Mouse (Mus musculus) kidney, adult 11 months (tissue): ENCODE results near the gene Arid5a.
A peak's percentile ranks its signal among the peaks of the same experiment; 100 is the strongest.

Experiments
- DNase-seq: peaks from one replicate; pipeline ENCODE4 v3.0.0; 2022

Arid5a gene

DNA sequence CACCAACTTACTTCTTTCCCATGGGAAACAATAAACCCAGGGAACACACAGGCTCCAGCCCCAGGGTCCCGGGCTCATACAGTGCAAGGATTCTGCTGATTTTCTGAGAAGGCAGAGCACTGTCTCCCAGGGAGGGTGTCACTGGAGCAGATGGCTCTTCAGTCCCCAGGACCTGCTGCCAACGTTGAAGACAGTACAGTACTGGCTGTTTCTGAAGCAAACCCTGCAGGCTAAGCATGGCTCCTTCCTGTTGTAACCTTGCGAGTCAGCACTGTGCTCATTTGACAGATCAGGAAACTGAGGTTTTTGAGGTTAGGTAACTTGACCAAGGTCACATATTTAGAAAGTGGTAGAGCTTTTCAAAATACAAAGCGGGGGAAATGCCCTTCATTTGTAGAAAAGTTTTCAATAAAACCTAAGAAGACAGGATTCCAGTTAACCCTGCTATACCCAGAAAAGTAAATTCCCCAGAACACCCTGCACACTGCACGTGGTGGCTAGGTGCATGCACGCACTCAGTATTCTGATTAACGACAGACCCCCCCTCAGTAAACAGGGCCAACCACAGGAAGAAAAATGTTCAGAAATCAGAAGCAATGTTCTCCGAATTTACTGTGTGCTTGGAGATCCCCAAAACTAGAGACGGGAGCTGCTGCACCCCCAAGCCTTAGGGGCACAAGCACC, 10.9 kb upstream of the Arid5a start:
- DNase-seq = no peak

DNA sequence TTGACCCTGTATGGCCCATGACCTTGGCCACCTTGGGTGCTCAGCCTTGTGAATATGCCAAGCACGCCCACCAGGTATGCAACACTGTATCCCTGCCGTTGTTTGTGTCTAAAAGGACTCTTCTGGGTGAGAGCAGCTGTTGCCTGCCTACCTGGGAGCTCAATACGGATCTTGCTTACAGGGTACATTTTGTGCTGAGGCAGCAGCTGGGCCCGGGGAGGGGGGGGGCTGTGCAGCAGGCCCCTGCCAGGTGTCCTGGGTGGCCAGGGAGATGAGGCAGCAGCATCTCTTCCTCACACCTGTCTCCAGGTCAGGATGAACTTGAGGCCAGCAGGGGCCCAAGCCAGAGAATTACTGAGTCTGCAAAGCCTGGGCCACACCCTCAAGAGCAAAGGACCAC, 9.4 kb upstream of the Arid5a start:
- no peak for DNase-seq

GRCm38 (mm10) chr1:36299126-36299525, 8.4 kb upstream of the Arid5a start:
- DNase-seq = no peak

GRCm38 (mm10) chr1:36299676-36300075, 7.9 kb upstream of the Arid5a start:
- DNase-seq = no peak

- no peak for DNase-seq
Measured at GRCm38 (mm10) chr1:36300486-36300885, 7.0 kb upstream of the Arid5a start.

DNA sequence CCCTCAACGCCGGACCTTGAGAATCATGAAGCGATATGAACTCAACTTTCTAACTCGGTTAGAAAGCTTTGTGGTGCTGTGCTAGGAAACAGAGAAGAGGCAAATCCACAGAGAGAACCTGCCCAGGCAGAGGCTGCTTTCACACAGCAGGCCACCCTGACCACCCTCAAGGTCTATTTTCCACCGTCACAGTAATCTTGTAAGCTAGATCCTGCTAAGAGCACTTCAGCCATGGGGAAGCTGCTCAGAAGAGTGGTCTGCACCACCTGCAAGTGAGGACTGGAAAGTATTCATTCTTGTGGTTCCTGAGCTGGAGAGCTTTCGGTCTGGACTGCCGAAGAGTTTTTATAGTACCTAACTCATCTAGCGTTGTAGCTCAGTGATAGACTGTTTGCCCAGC, 5.3 kb upstream of the Arid5a start:
- no peak for DNase-seq

GRCm38 (mm10) chr1:36302957-36303356, 4.6 kb upstream of the Arid5a start:
- DNase-seq = no peak

GRCm38 (mm10) chr1:36303381-36304320, 3.9 kb upstream of the Arid5a start:
- peak; percentile 62 for DNase-seq

- peak; percentile 14 for DNase-seq
Measured at GRCm38 (mm10) chr1:36304764-36305163, 2.8 kb upstream of the Arid5a start.

GRCm38 (mm10) chr1:36306120-36306519, 1.4 kb upstream of the Arid5a start:
- no peak for DNase-seq

DNA sequence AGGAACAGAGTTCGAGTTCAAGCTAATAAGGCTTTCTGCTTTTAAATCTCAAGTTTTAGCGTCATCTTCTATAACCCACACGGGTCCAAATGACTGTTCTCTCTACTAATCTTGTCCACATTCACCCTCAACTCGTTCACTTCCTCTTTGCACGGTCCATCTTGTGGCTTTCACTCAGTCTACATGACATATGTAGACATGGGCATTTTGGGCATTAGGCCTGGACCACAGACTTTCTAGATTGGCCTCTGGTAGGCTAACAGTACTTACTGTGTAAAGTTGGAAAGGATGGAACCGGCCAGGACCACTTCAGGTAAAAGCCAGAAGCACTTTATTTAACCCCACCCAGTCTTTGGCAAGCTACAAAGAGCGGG, 425 bp upstream of the Arid5a start:
- no peak for DNase-seq

- DNase-seq = peak; percentile 21
Measured at GRCm38 (mm10) chr1:36308451-36308901, 943 bp downstream of the Arid5a start.

DNA sequence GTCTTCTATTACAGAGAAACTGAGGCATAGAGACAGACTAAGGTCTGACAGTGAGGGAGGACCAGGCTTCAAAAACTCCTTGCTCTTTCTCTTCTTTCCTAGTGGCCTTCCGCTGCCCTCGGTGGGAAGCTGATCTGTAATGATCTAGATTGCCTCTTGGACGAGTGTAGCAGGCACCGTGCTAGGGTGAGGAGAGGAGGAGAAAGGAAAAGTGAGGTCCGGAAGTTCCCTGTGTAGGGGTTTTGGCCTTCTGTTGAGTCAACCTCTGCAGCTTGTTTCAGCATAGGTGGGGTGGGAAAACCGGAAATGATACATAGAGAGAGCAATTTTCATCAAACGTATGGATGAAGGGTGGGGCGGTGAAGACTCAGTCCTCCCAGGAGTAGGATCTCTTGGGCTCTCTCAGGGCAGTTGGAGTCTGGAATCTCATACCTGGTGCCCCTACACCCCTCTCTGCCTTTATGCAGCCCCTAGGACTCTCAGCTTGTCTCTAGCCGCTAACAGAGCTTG, 1.5 kb downstream of the Arid5a start:
- no peak for DNase-seq

GRCm38 (mm10) chr1:36309498-36309901, 2.0 kb downstream of the Arid5a start:
- no peak for DNase-seq

- no peak for DNase-seq
Measured at GRCm38 (mm10) chr1:36314959-36315775, 7.6 kb downstream of the Arid5a start.

GRCm38 (mm10) chr1:36315776-36316100, 8.2 kb downstream of the Arid5a start:
- DNase-seq = no peak

- no peak for DNase-seq
Measured at GRCm38 (mm10) chr1:36321164-36321563, 13.6 kb downstream of the Arid5a start.

DNA sequence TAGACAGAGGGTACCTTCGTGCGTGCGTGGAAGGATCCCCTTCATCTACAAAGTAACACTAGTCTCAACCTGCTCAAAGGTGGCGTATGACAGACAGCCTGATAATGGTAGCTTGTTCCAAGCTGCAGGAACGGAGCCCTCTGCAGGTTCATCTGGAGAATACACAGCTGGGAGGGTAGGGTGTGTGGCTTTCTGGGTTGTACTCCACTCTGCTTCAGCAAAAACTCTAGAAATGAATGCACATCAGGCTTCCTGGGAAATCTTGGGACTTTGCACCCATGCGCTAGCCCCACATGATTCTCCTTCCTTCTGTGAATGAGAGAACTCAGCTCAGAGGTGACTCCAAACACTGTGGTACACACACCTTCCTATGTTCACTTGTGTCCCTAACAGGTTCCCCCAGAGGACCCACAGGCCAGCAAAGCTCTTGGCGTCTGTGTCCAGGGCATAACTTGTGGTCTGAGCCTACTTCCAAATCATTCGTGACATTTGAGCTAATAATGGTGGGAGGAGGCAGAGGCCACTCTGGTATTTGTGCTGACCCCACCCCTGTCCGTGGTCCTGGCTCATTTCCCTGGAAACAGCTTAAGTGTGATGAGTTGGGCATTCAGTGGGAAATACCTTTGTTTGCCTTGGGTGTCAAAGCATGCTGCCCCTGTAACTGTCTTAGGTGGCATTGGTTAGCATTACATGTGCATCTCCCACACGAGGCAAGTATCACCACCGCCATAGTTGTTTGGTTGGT, 14.5 kb downstream of the Arid5a start:
- peak; percentile 43 for DNase-seq

DNA sequence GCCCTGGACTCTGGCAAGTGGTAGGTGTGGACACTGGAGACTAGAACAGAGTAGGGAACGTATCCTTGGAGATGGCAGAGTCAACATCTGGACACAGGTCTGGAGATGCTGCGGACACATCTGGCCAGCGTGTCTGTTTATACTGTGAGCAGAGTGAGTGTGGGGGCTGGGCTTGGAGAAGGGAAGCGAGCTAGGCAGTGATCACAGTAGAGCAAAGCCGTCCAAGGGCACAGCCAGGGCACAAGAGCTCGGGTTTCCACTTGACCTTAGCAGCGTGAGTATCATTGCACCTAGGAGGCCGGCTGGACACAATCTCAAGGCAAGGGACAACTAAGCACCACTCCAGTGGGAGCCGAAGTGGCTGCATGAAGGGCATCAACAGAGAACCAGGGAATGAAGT, 15.5 kb downstream of the Arid5a start:
- DNase-seq = no peak

GRCm38 (mm10) chr1:36323746-36324448, 16.4 kb downstream of the Arid5a start:
- peak; percentile 64 for DNase-seq

- no peak for DNase-seq
Measured at GRCm38 (mm10) chr1:36325900-36326321, 18.4 kb downstream of the Arid5a start.

- DNase-seq = no peak
Measured at GRCm38 (mm10) chr1:36326815-36327214, 19.3 kb downstream of the Arid5a start.
